Mouse (Mus musculus) hindbrain, embryonic 13.5 days (tissue): ENCODE results near the gene Gm17361. TPM values are rescaled to one million over a fixed set of nuclear protein-coding genes. Genes with fewer than 3 reads are reported as not detected.
"Not testable (repeated sequence)": the region's sequence is repeated elsewhere in the genome, so short reads cannot be mapped to it uniquely, and the experiment has no call there.

Experiments used
- ATAC-seq: fragments of 200-750 bp; cut with Nextera tagmentation; 2 replicates; pipeline ENCODE4 v1.8.0; 2017; ENCODE audit warnings: moderate TSS enrichment; ENCODE audit not compliant: low FRiP score
- H3K27ac ChIP-seq: fragments of 300-500 bp; sonication (generic); 2 replicates; pipeline ENCODE4 v1.5.1; 2015; ENCODE audit warnings: inconsistent platforms, mild to moderate bottlenecking, moderate library complexity
- H3K27me3 ChIP-seq: fragments of 300-500 bp; sonication (generic); 2 replicates; pipeline ENCODE4 v1.6.1; 2015; ENCODE audit warnings: mild to moderate bottlenecking, inconsistent platforms
- H3K36me3 ChIP-seq: fragments of 300-500 bp; sonication (generic); 2 replicates; pipeline ENCODE4 v1.6.1; 2015; ENCODE audit warnings: mild to moderate bottlenecking, inconsistent platforms
- H3K4me1 ChIP-seq: fragments of 300-500 bp; sonication (generic); replicated peaks from 2 replicates; pipeline ENCODE4 v1.6.1; 2015; ENCODE audit warnings: inconsistent platforms
- H3K4me2 ChIP-seq: fragments of 300-500 bp; sonication (generic); 2 replicates; pipeline ENCODE4 v1.6.1; 2015; ENCODE audit warnings: inconsistent platforms, mild to moderate bottlenecking, moderate library complexity
- H3K4me3 ChIP-seq: fragments of 300-500 bp; sonication (generic); 2 replicates; pipeline ENCODE4 v1.5.1; 2015; ENCODE audit warnings: mild to moderate bottlenecking, inconsistent platforms
- H3K9ac ChIP-seq: fragments of 300-500 bp; sonication (generic); 2 replicates; pipeline ENCODE4 v1.6.1; 2015; ENCODE audit warnings: mild to moderate bottlenecking, inconsistent platforms
- H3K9me3 ChIP-seq: fragments of 300-500 bp; sonication (generic); 2 replicates; pipeline ENCODE4 v1.6.1; 2016; ENCODE audit warnings: inconsistent platforms
- WGBS: fragments of 180-500 bp; shearing (Covaris S2); methylation state at CpG from one replicate; pipeline ENCODE4 v1.1.7; 2015; 5-methylcytosine and 5-hydroxymethylcytosine counted together
- polyA plus RNA-seq: library from polyadenylated mRNA; unstranded; fragments of >200 nt; fragmentation: Nextera tagmentation; extraction: Ambion mirVana; gene quantifications from 2 replicates; pipeline ENCODE4 v1.2.1, GENCODE M21; 2015

Gene Gm17361
- not detected in 2 replicates for polyA plus RNA-seq

DNA sequence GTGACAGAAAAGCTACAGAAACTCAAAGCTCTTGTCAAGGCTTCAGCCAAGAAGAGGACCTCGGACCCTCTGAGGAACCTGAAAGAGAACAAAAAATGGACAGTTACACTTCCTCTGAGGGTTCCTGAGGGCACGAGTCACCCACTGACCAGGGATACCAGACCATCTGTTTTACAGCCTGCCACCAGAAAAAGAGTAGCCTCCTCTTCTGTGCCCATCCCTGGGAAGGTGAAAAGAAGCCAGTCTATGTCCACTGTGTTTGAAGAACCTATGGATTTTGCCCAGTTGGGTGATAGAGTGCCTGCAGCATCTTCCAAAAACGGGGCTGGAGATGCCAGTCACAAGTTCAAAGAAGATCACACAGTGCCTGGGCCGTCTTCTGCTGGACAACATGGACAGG is at the start of gene Gm17361:
Gene Gm17361 (plus strand): TSS at position 301 of the 400 bp plus-strand sequence.
- H3K9ac ChIP-seq, H3K27me3 ChIP-seq, H3K4me3 ChIP-seq, ATAC-seq, H3K4me2 ChIP-seq, H3K27ac ChIP-seq, H3K36me3 ChIP-seq, H3K4me1 ChIP-seq, H3K9me3 ChIP-seq: not testable (repeated sequence)
- WGBS, result no CpG with 5 or more reads among the region's 4 CpGs
